Mouse (Mus musculus): ENCODE data around the gene Pxylp1. TPM values are rescaled to one million over a fixed set of nuclear protein-coding genes. Genes with fewer than 3 reads are reported as not detected.

The Pxylp1 gene
- polyA plus RNA-seq, 1 experiment from 2014 or later, result 39.0 TPM

GRCm38 (mm10) chr9:96800131-96800825 is 92.2 kb downstream of the Pxylp1 start:
- no peak overlapping the region for H3K27ac ChIP-seq (replicated peaks)
- no peak overlapping the region for H3K4me2 ChIP-seq
- no peak overlapping the region for H3K4me3 ChIP-seq
- WGBS, result 33% methylated on average over 5 of the region's 5 CpGs
- no peaks in the 10 kb centered on the region for H3K9me3 ChIP-seq
- H3K27me3 ChIP-seq, result no peaks in the 10 kb centered on the region
- ATAC-seq (ENCODE audit: low FRiP score, low read depth), result no peak
- peaks cover 7% of the 10 kb centered on the region for H3K4me1 ChIP-seq (replicated peaks)
- no peaks in the 10 kb centered on the region for H3K36me3 ChIP-seq
- no peak overlapping the region for H3K9ac ChIP-seq

GRCm38 (mm10) chr9:96797311-96797710 is 95.2 kb downstream of the Pxylp1 start:
- Histone ChIP-seq H3K27ac (replicated peaks) (no peak overlapping the region), H3K4me1 (replicated peaks) (peaks cover 10% of the 10 kb centered on the region), H3K27me3 (no peaks in the 10 kb centered on the region), H3K4me3 (no peak overlapping the region), H3K9me3 (no peaks in the 10 kb centered on the region), H3K4me2 (no peak overlapping the region), H3K36me3 (no peaks in the 10 kb centered on the region), H3K9ac (no peak overlapping the region)
- ATAC-seq (ENCODE audit: low FRiP score, low read depth), result no peak
- WGBS, result 92% methylated on average over 3 of the region's 3 CpGs

GRCm38 (mm10) chr9:96795399-96795928 is 97.0 kb downstream of the Pxylp1 start:
- Histone ChIP-seq H3K9ac (peak overlapping the region; percentile 59), H3K4me3 (peak overlapping the region; percentile 45), H3K9me3 (no peaks in the 10 kb centered on the region), H3K27me3 (no peaks in the 10 kb centered on the region), H3K27ac (replicated peaks) (peak overlapping the region; percentile 77), H3K4me2 (peak overlapping the region; percentile 79), H3K36me3 (no peaks in the 10 kb centered on the region), H3K4me1 (replicated peaks) (peaks cover 10% of the 10 kb centered on the region)
- ATAC-seq (ENCODE audit: low FRiP score, low read depth), result peak; percentile 90
- 9% methylated on average over 10 of the region's 10 CpGs for WGBS

GRCm38 (mm10) chr9:96794601-96795000 is 97.9 kb downstream of the Pxylp1 start:
- ATAC-seq (ENCODE audit: low FRiP score, low read depth), result no peak
- no peaks in the 10 kb centered on the region for H3K36me3 ChIP-seq
- H3K9me3 ChIP-seq, result no peaks in the 10 kb centered on the region
- no peaks in the 10 kb centered on the region for H3K27me3 ChIP-seq
- peaks cover 10% of the 10 kb centered on the region for H3K4me1 ChIP-seq (replicated peaks)
- no peak overlapping the region for H3K4me3 ChIP-seq
- no peak overlapping the region for H3K4me2 ChIP-seq
- H3K27ac ChIP-seq (replicated peaks), result no peak overlapping the region
- H3K9ac ChIP-seq, result no peak overlapping the region
- 97% methylated on average over 2 of the region's 2 CpGs for WGBS

GRCm38 (mm10) chr9:96792543-96792942 is 99.9 kb downstream of the Pxylp1 start:
- no peak for ATAC-seq (ENCODE audit: low FRiP score, low read depth)
- Histone ChIP-seq H3K27ac (replicated peaks) (no peak overlapping the region), H3K27me3 (no peaks in the 10 kb centered on the region), H3K36me3 (no peaks in the 10 kb centered on the region), H3K4me1 (replicated peaks) (peaks cover 10% of the 10 kb centered on the region), H3K9ac (no peak overlapping the region), H3K9me3 (no peaks in the 10 kb centered on the region), H3K4me2 (no peak overlapping the region), H3K4me3 (no peak overlapping the region)
- 92% methylated on average over 2 of the region's 2 CpGs for WGBS

- no peaks in the 10 kb centered on the region for H3K36me3 ChIP-seq
- H3K27me3 ChIP-seq, result no peaks in the 10 kb centered on the region
- no peak overlapping the region for H3K9ac ChIP-seq
- WGBS, result 40% methylated on average over 4 of the region's 4 CpGs
- no peaks in the 10 kb centered on the region for H3K9me3 ChIP-seq
- ATAC-seq (ENCODE audit: low FRiP score, low read depth), result no peak
- no peak overlapping the region for H3K4me2 ChIP-seq
- no peak overlapping the region for H3K27ac ChIP-seq (replicated peaks)
- H3K4me3 ChIP-seq, result no peak overlapping the region
- peaks cover 5% of the 10 kb centered on the region for H3K4me1 ChIP-seq (replicated peaks)
Observed at GRCm38 (mm10) chr9:96790389-96791007, 102.0 kb downstream of the Pxylp1 start.

GRCm38 (mm10) chr9:96789906-96790305 is 102.6 kb downstream of the Pxylp1 start:
- Histone ChIP-seq H3K9me3 (no peaks in the 10 kb centered on the region), H3K36me3 (no peaks in the 10 kb centered on the region), H3K4me1 (replicated peaks) (no peaks in the 10 kb centered on the region), H3K9ac (no peak overlapping the region), H3K27ac (replicated peaks) (no peak overlapping the region), H3K27me3 (no peaks in the 10 kb centered on the region), H3K4me2 (no peak overlapping the region), H3K4me3 (no peak overlapping the region)
- WGBS, result 83% methylated on average over 3 of the region's 3 CpGs
- ATAC-seq (ENCODE audit: low FRiP score, low read depth), result no peak

- H3K4me3 ChIP-seq, result no peak overlapping the region
- no peaks in the 10 kb centered on the region for H3K36me3 ChIP-seq
- no peaks in the 10 kb centered on the region for H3K4me1 ChIP-seq (replicated peaks)
- ATAC-seq (ENCODE audit: low FRiP score, low read depth), result no peak
- H3K27ac ChIP-seq (replicated peaks), result no peak overlapping the region
- no peak overlapping the region for H3K9ac ChIP-seq
- no peaks in the 10 kb centered on the region for H3K27me3 ChIP-seq
- WGBS, result 70% methylated on average over 10 of the region's 10 CpGs
- no peak overlapping the region for H3K4me2 ChIP-seq
- H3K9me3 ChIP-seq, result no peaks in the 10 kb centered on the region
Observed at GRCm38 (mm10) chr9:96787797-96788196, 104.7 kb downstream of the Pxylp1 start.

GRCm38 (mm10) chr9:96785871-96786342 is 106.6 kb downstream of the Pxylp1 start:
- Histone ChIP-seq H3K27me3 (no peaks in the 10 kb centered on the region), H3K4me2 (no peak overlapping the region), H3K27ac (replicated peaks) (no peak overlapping the region), H3K4me1 (replicated peaks) (no peaks in the 10 kb centered on the region), H3K9me3 (no peaks in the 10 kb centered on the region), H3K36me3 (no peaks in the 10 kb centered on the region), H3K4me3 (no peak overlapping the region), H3K9ac (no peak overlapping the region)
- 54% methylated on average over 9 of the region's 9 CpGs for WGBS
- ATAC-seq (ENCODE audit: low FRiP score, low read depth), result no peak

- H3K9ac ChIP-seq, result no peak overlapping the region
- H3K4me2 ChIP-seq, result no peak overlapping the region
- no peaks in the 10 kb centered on the region for H3K36me3 ChIP-seq
- H3K4me1 ChIP-seq (replicated peaks), result no peaks in the 10 kb centered on the region
- ATAC-seq (ENCODE audit: low FRiP score, low read depth), result no peak
- WGBS, result 84% methylated on average over 3 of the region's 3 CpGs
- H3K27me3 ChIP-seq, result no peaks in the 10 kb centered on the region
- no peak overlapping the region for H3K4me3 ChIP-seq
- no peak overlapping the region for H3K27ac ChIP-seq (replicated peaks)
- no peaks in the 10 kb centered on the region for H3K9me3 ChIP-seq
Observed at GRCm38 (mm10) chr9:96785187-96785586, 107.3 kb downstream of the Pxylp1 start.

GRCm38 (mm10) chr9:96783667-96784066 is 108.8 kb downstream of the Pxylp1 start:
- WGBS, result 90% methylated on average over 9 of the region's 9 CpGs
- no peaks in the 10 kb centered on the region for H3K27me3 ChIP-seq

GRCm38 (mm10) chr9:96783258-96783657 is 109.2 kb downstream of the Pxylp1 start:
- WGBS, result 78% methylated on average over 5 of the region's 5 CpGs
- H3K27me3 ChIP-seq, result no peaks in the 10 kb centered on the region
- no peak overlapping the region for H3K4me2 ChIP-seq
- no peak for ATAC-seq (ENCODE audit: low FRiP score, low read depth)
- no peaks in the 10 kb centered on the region for H3K9me3 ChIP-seq
- no peak overlapping the region for H3K4me3 ChIP-seq
- H3K4me1 ChIP-seq (replicated peaks), result no peaks in the 10 kb centered on the region
- no peak overlapping the region for H3K27ac ChIP-seq (replicated peaks)
- H3K9ac ChIP-seq, result no peak overlapping the region
- H3K36me3 ChIP-seq, result no peaks in the 10 kb centered on the region

More at GRCm38 (mm10) chr9:96783667-96784066, 108.8 kb downstream of the Pxylp1 start:
- Histone ChIP-seq H3K4me2 (no peak overlapping the region), H3K27ac (replicated peaks) (no peak overlapping the region), H3K9ac (no peak overlapping the region), H3K4me1 (replicated peaks) (no peaks in the 10 kb centered on the region), H3K9me3 (no peaks in the 10 kb centered on the region), H3K4me3 (no peak overlapping the region), H3K36me3 (no peaks in the 10 kb centered on the region)
- no peak for ATAC-seq (ENCODE audit: low FRiP score, low read depth)
